Mouse (Mus musculus): ENCODE data around the gene Dnaja1. TPM values are rescaled to one million over a fixed set of nuclear protein-coding genes. Genes with fewer than 3 reads are reported as not detected.

Gene Dnaja1
- polyA plus RNA-seq, 1 experiment from 2014 or later: 645 TPM

DNA sequence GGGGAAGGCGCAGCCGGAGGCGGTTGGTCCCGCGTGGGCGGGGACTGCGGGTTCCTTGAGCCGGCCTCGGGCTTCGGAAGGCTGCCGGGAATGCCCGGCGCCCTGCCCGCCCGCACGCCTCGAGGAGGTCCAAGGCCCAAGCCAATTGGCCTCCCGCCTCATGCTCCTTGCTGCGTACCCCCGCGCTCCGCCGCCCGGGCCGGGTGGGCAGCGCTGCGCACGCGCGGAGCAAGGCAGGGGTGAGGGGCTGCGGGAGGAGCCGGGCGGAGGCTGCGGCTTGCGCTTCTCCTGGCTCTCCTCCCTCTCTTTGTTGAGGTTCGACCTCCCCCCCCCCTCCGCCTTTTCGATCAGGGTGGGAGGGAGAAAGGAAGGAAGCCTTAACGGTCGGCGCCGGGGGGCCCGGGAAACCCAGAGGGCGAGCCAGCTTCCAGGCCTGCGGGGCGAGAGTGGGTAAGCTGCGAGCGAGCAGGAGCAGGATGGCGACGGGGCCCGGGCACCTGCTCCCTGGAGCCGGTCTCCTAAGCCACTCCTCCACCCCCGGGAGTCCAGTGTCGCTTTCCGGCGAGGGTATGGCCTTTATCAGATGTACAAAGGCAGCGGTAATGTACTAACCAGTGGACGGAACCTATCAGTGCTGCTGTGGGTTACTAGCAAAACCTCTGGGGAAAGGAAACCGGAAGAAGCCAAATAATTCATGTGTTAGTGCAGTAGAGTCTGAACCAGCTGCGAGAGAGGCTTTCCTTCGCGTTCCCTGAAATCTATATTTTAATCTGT lies 924 bp downstream of the Dnaja1 start:
- DNase-seq (ENCODE audit: low spot score) (peak; percentile 89), ATAC-seq (replicated peaks; ENCODE audit: low FRiP score) (peak; percentile 93)
- no peaks in the 10 kb centered on the region; the same call in 1 of the 2 replicates for H3K36me3 ChIP-seq (ENCODE audit: control insufficient read depth, insufficient read depth, low read length)
- no peaks in the 10 kb centered on the region for H3K9me3 ChIP-seq (ENCODE audit: control insufficient read depth, low read length)
- peaks cover 14% of the 10 kb centered on the region for H3K4me1 ChIP-seq (replicated peaks; ENCODE audit: control insufficient read depth, insufficient read depth, low read length)
- H3K4me3 ChIP-seq (ENCODE audit: low read depth, low read length): peak overlapping the region; percentile 82
- H3K9ac ChIP-seq (ENCODE audit: low read length): peak overlapping the region; percentile 96
- peak overlapping the region; percentile 99 for H3K27ac ChIP-seq (ENCODE audit: low read depth, low read length)
- under 1% methylated on average over 47 of the region's 62 CpGs for WGBS
- peak overlapping the region; percentile 77 for H3K4me2 ChIP-seq (ENCODE audit: low read depth, low read length, severe bottlenecking)
- H3K27me3 ChIP-seq (ENCODE audit: control insufficient read depth, insufficient read depth, low read length): no peaks in the 10 kb centered on the region

- H3K4me3 ChIP-seq (ENCODE audit: low read depth, low read length): no peak overlapping the region
- DNase-seq (ENCODE audit: low spot score): no peak
- WGBS: 96% methylated on average over 7 of the region's 7 CpGs
- H3K36me3 ChIP-seq (ENCODE audit: control insufficient read depth, insufficient read depth, low read length): peaks cover 5% of the 10 kb centered on the region; the same call in 1 of the 2 replicates
- peaks cover 14% of the 10 kb centered on the region for H3K4me1 ChIP-seq (replicated peaks; ENCODE audit: control insufficient read depth, insufficient read depth, low read length)
- H3K9me3 ChIP-seq (ENCODE audit: control insufficient read depth, low read length): no peaks in the 10 kb centered on the region
- no peak overlapping the region for H3K4me2 ChIP-seq (ENCODE audit: low read depth, low read length, severe bottlenecking)
- H3K9ac ChIP-seq (ENCODE audit: low read length): no peak overlapping the region
- H3K27ac ChIP-seq (ENCODE audit: low read depth, low read length): no peak overlapping the region
- H3K27me3 ChIP-seq (ENCODE audit: control insufficient read depth, insufficient read depth, low read length): no peaks in the 10 kb centered on the region
- no peak for ATAC-seq (replicated peaks; ENCODE audit: low FRiP score)
Observed at GRCm38 (mm10) chr4:40725141-40725540, 3.2 kb downstream of the Dnaja1 start.

- no peaks in the 10 kb centered on the region for H3K27me3 ChIP-seq (ENCODE audit: control insufficient read depth, insufficient read depth, low read length)
- H3K9ac ChIP-seq (ENCODE audit: low read length): no peak overlapping the region
- H3K4me3 ChIP-seq (ENCODE audit: low read depth, low read length): no peak overlapping the region
- no peak overlapping the region for H3K27ac ChIP-seq (ENCODE audit: low read depth, low read length)
- DNase-seq (ENCODE audit: low spot score): no peak
- H3K9me3 ChIP-seq (ENCODE audit: control insufficient read depth, low read length): no peaks in the 10 kb centered on the region
- no peak for ATAC-seq (replicated peaks; ENCODE audit: low FRiP score)
- peaks cover 5% of the 10 kb centered on the region; the same call in 1 of the 2 replicates for H3K36me3 ChIP-seq (ENCODE audit: control insufficient read depth, insufficient read depth, low read length)
- peaks cover 14% of the 10 kb centered on the region for H3K4me1 ChIP-seq (replicated peaks; ENCODE audit: control insufficient read depth, insufficient read depth, low read length)
- no peak overlapping the region for H3K4me2 ChIP-seq (ENCODE audit: low read depth, low read length, severe bottlenecking)
Observed at GRCm38 (mm10) chr4:40725554-40725953, 3.6 kb downstream of the Dnaja1 start.

GRCm38 (mm10) chr4:40727247-40727646 lies 5.3 kb downstream of the Dnaja1 start:
- 83% methylated on average over 1 of the region's 1 CpGs for WGBS
- no peak for ATAC-seq (replicated peaks; ENCODE audit: low FRiP score)

GRCm38 (mm10) chr4:40731262-40731661 lies 9.3 kb downstream of the Dnaja1 start:
- Histone ChIP-seq H3K36me3 (ENCODE audit: control insufficient read depth, insufficient read depth, low read length) (peaks cover 11% of the 10 kb centered on the region; the same call in 1 of the 2 replicates), H3K4me1 (replicated peaks; ENCODE audit: control insufficient read depth, insufficient read depth, low read length) (no peaks in the 10 kb centered on the region), H3K27me3 (ENCODE audit: control insufficient read depth, insufficient read depth, low read length) (no peaks in the 10 kb centered on the region), H3K9ac (ENCODE audit: low read length) (no peak overlapping the region), H3K27ac (ENCODE audit: low read depth, low read length) (no peak overlapping the region), H3K9me3 (ENCODE audit: control insufficient read depth, low read length) (no peaks in the 10 kb centered on the region), H3K4me3 (ENCODE audit: low read depth, low read length) (no peak overlapping the region), H3K4me2 (ENCODE audit: low read depth, low read length, severe bottlenecking) (no peak overlapping the region)
- ATAC-seq (replicated peaks; ENCODE audit: low FRiP score) (no peak), DNase-seq (ENCODE audit: low spot score) (no peak)

More at GRCm38 (mm10) chr4:40727247-40727646, 5.3 kb downstream of the Dnaja1 start:
- Histone ChIP-seq H3K4me1 (replicated peaks; ENCODE audit: control insufficient read depth, insufficient read depth, low read length) (peaks cover 8% of the 10 kb centered on the region), H3K27ac (ENCODE audit: low read depth, low read length) (no peak overlapping the region), H3K9ac (ENCODE audit: low read length) (no peak overlapping the region), H3K9me3 (ENCODE audit: control insufficient read depth, low read length) (no peaks in the 10 kb centered on the region), H3K4me3 (ENCODE audit: low read depth, low read length) (no peak overlapping the region), H3K36me3 (ENCODE audit: control insufficient read depth, insufficient read depth, low read length) (peaks cover 10% of the 10 kb centered on the region; the same call in 1 of the 2 replicates), H3K4me2 (ENCODE audit: low read depth, low read length, severe bottlenecking) (no peak overlapping the region), H3K27me3 (ENCODE audit: control insufficient read depth, insufficient read depth, low read length) (no peaks in the 10 kb centered on the region)
- DNase-seq (ENCODE audit: low spot score): no peak

GRCm38 (mm10) chr4:40735351-40735750 lies 13.4 kb downstream of the Dnaja1 start:
- H3K4me1 ChIP-seq (replicated peaks; ENCODE audit: control insufficient read depth, insufficient read depth, low read length): no peaks in the 10 kb centered on the region
- H3K9me3 ChIP-seq (ENCODE audit: control insufficient read depth, low read length): no peaks in the 10 kb centered on the region
- peaks cover 6% of the 10 kb centered on the region; the same call in 1 of the 2 replicates for H3K36me3 ChIP-seq (ENCODE audit: control insufficient read depth, insufficient read depth, low read length)
- 74% methylated on average over 1 of the region's 1 CpGs for WGBS
- no peak for ATAC-seq (replicated peaks; ENCODE audit: low FRiP score)
- H3K9ac ChIP-seq (ENCODE audit: low read length): no peak overlapping the region
- H3K4me2 ChIP-seq (ENCODE audit: low read depth, low read length, severe bottlenecking): no peak overlapping the region
- no peak for DNase-seq (ENCODE audit: low spot score)
- H3K4me3 ChIP-seq (ENCODE audit: low read depth, low read length): no peak overlapping the region
- no peak overlapping the region for H3K27ac ChIP-seq (ENCODE audit: low read depth, low read length)
- no peaks in the 10 kb centered on the region for H3K27me3 ChIP-seq (ENCODE audit: control insufficient read depth, insufficient read depth, low read length)

- Histone ChIP-seq H3K4me2 (ENCODE audit: low read depth, low read length, severe bottlenecking) (peak overlapping the region; percentile 65), H3K9ac (ENCODE audit: low read length) (peak overlapping the region; percentile 87), H3K9me3 (ENCODE audit: control insufficient read depth, low read length) (no peaks in the 10 kb centered on the region), H3K36me3 (ENCODE audit: control insufficient read depth, insufficient read depth, low read length) (peaks cover 5% of the 10 kb centered on the region; the same call in 1 of the 2 replicates), H3K4me1 (replicated peaks; ENCODE audit: control insufficient read depth, insufficient read depth, low read length) (no peaks in the 10 kb centered on the region), H3K4me3 (ENCODE audit: low read depth, low read length) (peak overlapping the region; percentile 99), H3K27me3 (ENCODE audit: control insufficient read depth, insufficient read depth, low read length) (no peaks in the 10 kb centered on the region; the same call in 1 of the 2 replicates), H3K27ac (ENCODE audit: low read depth, low read length) (no peak overlapping the region)
- ATAC-seq (replicated peaks; ENCODE audit: low FRiP score) (peak; percentile 81), DNase-seq (ENCODE audit: low spot score) (no peak)
- under 1% methylated on average over 36 of the region's 39 CpGs for WGBS
Observed at GRCm38 (mm10) chr4:40757157-40757779, 35.3 kb downstream of the Dnaja1 start.

DNA sequence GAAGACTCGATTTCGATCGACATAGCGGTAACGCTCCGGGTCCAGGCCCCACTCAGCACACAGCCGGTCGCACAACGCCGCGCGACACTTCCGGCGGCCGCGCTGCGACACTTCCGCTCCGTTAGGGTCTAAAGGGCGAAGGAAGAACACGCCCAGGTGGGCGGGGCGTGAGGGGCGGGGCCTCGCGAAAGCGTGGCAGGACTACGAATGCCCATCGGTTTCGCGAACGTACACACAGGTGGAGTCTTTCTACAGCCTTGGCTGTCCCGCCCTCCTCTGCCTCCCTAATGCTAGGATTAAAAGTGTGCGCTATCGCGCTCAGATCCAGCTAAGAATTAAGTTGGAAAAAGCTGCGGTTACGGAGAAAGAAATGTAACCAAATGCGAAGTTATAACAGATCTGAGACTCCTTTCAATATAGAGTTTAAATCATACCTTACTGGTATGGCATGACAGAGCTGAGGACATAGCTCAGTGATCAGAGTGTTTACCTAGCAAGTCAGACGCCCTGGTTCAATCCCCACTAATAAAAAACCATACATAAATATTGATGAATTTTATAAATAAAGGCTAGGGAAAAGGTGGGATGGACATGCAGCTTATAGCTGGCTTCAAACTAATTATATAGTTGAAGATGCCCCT lies 36.0 kb downstream of the Dnaja1 start, which contains the start of gene Smu1:
Gene Smu1 (minus strand): TSS at position 144 of the 641 bp plus-strand sequence.
- DNase-seq (ENCODE audit: low spot score): peak; percentile 98

More for the DNA sequence above, 36.0 kb downstream of the Dnaja1 start, which contains the start of gene Smu1:
- Histone ChIP-seq H3K9me3 (ENCODE audit: control insufficient read depth, low read length) (no peaks in the 10 kb centered on the region), H3K27me3 (ENCODE audit: control insufficient read depth, insufficient read depth, low read length) (no peaks in the 10 kb centered on the region; the same call in 1 of the 2 replicates), H3K4me3 (ENCODE audit: low read depth, low read length) (peak within 1 kb of the TSS; percentile 99), H3K4me1 (replicated peaks; ENCODE audit: control insufficient read depth, insufficient read depth, low read length) (no peaks in the 10 kb centered on the region), H3K27ac (ENCODE audit: low read depth, low read length) (no peak within 1 kb of the TSS), H3K4me2 (ENCODE audit: low read depth, low read length, severe bottlenecking) (peak within 1 kb of the TSS; percentile 70), H3K36me3 (ENCODE audit: control insufficient read depth, insufficient read depth, low read length) (peaks cover 5% of the 10 kb centered on the region; the same call in 1 of the 2 replicates), H3K9ac (ENCODE audit: low read length) (peak within 1 kb of the TSS; percentile 87)
- peak; percentile 99 for ATAC-seq (replicated peaks; ENCODE audit: low FRiP score)
- 0% methylated on average over 40 of the region's 40 CpGs for WGBS

Data from forebrain, embryonic 11.5 days (tissue).